Mouse (Mus musculus) cerebellum, adult 18-20 months (tissue): Measurements from ENCODE around the gene Brd2.

ENCODE experiments used
- DNase-seq, 2 experiments: peaks; one replicate each; pipeline ENCODE4 v3.0.0; 2021

The Brd2 gene

GRCm38 (mm10) chr17:34130073-34130947 is 7.9 kb upstream of the Brd2 start:
- no peak for DNase-seq

DNA sequence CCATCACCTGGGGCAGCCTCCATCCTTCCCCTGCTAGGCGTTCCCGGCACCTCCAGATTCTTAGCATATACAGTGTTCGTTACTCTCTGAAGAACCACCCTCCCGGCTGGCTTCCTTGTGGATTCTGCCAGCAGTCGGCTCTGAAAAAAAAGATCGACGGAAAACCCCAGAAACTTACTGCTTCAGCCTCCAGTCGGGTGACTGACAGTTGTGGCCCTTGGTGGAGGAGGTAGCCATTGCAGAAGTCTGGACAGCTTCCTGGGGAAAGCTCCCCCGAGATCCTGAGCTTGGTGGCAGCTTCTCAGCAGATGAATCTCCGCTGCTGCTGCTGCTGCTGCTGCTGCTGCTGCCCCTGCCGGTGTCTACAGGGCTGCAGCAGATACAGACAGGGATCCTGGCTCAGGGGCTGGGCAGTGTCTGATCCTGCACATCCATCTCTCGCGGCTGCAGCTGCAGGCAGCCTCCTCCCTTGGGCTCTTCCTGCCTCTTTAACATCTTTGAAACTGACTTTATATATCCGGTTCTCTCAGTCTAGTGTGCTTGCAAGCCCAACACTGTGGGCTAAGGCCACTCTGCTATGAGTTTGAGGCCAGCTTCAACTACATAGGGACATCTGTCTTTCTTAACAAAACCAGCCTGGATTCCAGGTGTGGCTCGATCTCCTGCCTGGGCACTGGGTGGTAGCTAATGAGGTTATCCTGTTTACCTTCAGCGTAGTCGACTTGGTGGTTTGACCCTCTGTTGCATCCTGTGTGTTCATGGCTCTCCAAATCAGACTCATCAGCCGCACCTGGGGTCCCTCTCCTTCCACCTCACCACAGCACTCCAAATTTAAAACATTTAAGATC is 6.7 kb upstream of the Brd2 start:
- no peak for DNase-seq

DNA sequence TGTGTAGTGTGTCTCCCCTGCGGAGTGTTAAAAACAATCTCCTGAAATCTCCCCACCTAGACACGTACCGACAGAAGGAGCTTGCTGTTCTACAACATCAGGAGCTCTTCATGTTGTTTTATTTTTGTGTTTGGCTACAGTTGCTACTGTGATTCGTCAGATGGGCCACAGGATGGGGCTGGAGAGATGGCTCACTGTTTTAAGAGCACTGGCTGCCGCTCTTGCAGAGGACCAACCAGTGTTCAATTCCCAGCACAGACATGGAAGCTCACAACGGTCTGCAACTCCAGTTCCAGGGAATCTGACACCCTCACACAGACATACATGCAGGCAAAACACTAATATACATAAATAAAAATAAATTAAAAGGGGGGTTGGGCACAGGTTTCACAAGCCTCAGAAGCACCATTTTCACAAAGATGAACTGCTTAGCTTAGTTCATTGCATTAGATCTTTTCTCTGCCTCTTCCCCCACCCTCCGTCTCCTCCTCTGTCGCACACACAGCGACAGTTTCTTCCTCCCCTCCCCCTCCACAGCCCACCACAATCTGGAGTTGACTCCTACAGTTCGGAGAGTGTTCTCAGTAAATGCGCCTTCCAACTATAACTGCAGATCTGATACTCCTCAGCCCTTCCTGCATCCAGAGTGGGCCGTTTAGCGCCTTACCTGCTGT is 6.0 kb upstream of the Brd2 start:
- no peak for DNase-seq

GRCm38 (mm10) chr17:34127475-34127874 is 5.0 kb upstream of the Brd2 start:
- DNase-seq = peak; percentile 69 to 82

- DNase-seq = no peak
Observed at GRCm38 (mm10) chr17:34126826-34127420, 4.5 kb upstream of the Brd2 start.

DNA sequence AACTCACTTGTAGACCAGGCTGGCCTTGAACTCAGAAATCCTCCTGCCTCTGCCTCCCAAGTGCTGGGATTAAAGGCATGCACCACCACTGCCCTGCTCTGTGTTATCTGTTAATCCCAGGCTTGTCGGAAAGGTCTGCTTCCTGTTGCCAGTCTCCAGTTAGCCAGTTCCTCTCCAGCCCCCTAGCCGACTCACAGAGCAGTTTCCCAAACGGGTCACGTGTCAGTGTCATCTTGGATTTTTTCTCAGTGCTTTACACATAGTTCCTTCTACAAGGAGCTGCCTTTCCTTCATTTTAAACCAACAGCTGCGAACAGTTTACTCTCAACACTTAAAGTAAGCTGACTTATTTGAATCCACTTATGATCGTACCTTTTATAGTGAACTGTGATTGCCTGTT is 2.2 kb upstream of the Brd2 start:
- DNase-seq = no peak

DNA sequence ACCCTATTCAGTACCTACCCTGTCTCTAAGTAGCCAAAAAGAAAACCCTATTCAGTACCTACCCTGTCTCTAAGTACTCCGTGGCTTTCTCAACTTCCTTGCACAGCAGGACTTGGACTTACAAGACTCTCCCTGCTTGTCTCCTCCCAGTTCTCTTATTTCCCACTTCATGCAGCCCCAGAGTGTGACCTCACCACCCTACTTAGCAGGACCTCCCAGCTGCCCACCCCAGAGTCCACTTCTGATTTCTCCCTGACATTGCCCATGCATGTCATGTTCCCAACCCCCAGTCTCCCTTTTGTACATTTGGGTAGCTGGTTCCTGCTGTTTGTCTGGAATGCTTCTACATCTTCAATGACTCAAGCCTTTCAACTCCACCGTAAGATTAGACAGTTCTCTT is 1.1 kb upstream of the Brd2 start:
- DNase-seq = no peak

DNA sequence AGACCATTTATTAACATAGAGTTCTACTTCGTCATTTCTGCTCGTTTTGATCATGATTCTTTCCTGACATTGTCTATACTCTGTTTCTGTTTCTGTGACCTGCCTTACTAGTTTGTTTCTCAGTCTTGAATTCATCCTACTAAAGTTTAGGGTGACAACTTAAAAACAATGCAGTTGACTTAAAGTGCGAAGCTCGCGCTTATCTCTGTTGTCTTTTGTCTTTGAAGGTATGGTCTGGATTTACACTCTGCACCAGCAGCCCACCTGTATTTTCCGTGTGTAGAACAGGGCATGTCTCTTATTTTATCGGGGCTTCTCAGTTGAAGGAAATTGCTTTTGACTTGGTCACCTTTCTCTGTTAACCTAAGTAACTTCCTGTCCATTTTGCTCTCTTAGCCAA is 677 bp upstream of the Brd2 start:
- no peak for DNase-seq

DNA sequence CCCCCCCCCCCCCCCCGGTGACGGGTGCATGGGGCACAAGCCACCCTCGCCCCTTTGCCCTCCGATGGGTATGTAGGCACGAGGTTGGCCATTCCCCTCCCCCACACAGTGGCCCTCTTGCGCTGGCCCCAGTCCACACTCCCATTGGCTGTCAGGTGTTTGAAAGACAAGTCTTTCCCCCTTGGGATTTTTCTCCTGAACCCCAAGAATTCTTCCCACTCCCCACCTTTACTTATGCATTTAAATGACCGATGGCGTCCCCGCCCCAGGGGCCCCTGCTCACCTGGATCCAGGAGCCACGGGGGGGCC is 601 bp downstream of the Brd2 start:
- peak; percentile 65 to 78 for DNase-seq

DNA sequence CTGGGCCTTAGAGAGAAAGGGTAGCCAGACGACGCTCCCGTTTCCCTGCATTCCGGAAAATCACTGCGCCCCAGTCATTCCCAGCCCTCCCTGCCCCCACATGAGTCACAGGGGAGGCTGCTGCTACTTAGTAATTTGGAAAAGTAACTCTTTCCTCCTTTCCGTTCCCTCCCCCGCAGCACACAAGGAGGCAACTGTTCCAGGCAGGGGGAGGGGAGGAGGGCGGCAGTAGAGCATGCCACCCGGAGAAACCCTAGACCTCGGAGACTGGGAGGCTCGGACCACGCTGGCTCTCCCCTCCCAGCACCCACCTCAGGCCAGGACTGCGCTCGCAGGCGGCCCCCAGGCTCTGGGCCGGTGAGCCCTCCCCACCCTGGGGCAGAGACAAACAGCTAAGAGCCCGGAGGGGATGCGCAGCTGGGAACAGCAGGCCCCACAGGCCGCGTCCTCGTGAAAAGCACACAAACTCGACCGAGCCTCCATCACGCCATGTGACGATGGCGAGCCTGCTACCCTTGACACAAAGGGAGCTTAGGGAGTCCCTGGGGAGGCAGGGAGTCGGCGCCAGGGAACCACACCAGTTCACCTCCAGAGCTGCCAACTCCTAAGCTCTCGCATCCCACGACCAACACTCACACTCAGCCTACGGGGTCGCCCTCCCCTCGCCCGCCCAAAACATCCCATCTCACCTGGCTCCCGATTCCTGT is 1.1 kb downstream of the Brd2 start:
- peak; percentile 81 to 84 for DNase-seq

DNA sequence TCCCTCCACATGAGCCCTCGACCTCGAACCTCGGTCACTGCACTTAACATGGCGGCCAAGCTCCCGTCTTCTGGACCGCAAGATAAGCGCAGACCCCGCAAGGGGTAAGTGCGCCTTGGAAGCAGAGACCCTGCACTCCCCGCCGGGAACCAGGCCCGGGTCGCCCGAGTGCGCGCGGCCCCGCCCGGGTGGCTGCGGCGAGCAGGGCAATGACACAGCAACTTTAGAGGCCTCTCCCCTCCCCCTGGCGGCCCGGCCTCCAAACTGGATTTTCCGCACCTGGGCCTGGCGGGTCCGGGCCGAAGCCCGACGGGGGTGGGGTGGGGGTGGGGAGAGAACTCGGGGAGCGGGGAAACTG is 1.6 kb downstream of the Brd2 start:
- peak; percentile 80 to 87 for DNase-seq

DNA sequence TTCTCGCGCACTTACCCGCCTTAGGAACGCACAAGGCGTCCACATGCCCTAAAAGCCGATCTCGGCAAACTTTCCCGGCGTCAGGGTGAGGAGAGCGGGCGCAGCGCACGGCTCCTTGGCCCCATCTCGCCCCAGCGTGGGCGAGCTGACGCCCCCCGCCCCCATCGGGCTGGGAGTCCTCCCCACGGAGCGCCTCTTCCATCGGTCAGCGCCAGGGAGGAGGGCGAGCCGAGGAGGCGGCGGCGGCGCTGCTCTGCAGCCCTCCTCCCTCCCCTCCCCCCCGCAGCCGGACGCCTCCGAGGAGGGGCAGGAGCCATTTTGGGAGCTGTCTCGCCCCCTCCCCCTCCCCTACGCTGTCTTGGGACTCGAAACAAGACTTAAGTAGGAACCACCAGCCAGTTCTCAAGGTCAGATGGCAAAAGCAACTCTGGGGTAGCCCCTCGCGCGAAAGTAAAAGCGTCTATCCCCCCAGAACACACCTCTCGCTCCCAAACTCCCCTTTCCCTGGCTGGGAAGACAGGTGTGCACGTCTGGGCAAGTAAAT is 2.2 kb downstream of the Brd2 start:
- DNase-seq = peak; percentile 88 to 91

DNA sequence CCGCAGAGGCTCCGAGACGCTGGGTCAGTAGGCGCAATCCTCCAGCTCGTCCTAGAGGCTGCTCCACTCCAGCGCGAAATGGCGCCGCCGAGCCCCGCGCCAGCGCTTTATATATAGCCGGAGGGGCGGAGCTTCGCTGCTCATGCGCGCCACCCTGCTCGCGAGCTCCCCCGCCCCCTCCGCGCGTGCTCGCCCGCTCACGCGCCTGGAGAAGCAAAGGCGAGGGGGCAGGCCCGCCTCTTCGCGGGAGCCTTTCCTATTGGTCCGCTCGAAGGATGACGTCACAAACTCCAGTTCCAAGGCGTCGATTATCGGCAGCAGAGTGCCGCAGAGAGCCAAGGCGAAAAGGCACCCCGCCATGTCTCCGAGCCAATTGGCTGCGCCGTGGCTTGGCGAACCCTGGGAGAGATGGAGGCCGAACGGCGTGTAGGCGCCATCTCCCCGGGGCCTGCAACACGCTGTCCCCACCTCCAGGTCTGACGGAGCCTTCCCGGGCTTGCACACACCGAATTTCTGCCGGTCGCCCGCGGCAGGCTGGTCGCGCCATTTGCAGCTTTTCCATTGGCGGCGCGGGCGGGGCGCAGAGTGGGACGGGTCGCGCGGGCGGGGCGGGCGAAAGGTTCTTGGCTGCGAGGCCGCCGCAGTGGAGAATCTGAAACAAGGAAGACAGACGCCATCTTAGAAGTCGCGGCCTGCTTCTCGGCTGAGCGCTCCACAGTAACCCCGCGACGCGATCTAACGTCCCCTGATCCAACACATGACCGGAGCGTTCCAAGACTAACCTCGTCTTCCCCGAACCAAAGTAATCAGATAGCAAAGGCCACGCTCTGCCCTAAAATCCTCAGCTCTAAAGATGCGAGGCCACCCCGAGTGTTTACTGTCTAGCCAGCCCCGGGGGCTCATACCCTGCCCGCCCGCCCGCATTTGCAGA is 2.9 kb downstream of the Brd2 start, which contains the start of gene H2-DMa:
Gene H2-DMa, plus strand, starts transcription at position 293 of the 931 bp plus-strand sequence.
- peak; percentile 99 for DNase-seq

- DNase-seq = no peak
Observed at GRCm38 (mm10) chr17:34118873-34119248, 3.6 kb downstream of the Brd2 start.

DNA sequence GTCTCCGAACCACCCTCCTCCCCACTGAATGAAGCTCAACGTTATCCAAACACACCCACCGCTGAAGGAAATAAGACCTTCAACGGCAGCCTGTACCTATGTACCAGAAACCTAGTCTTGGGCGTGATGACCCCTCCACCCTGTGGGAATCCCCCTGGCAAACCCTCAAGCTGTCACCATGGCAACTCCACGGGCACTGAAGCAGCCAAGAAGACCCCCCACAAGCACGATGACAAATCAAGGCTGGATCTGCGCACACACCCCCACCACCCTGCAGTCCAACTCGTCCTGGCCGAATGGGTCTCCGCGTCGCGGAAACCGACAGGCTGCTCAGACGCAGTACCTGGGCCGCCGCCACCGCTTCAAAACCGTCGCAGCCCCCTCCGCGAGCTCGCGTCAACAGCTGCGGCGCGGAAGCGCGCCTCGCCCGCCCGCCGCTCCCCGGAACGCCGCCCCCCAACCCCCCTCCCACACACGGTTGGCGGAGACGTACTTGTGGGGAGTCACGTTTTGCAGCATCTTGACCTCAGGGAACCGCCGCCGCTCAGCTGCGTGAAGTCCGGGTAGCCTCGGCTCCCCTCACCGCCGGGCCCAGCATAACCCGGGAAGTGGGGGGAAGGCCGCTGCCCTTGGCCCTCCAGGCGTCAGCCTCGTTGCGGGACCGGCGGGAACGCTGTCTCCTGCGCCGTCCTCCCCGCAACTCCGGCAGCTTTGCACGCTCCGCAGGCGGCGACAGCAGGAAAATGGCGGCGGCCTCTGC is 4.1 kb downstream of the Brd2 start:
- peak; percentile 43 to 58 for DNase-seq

DNA sequence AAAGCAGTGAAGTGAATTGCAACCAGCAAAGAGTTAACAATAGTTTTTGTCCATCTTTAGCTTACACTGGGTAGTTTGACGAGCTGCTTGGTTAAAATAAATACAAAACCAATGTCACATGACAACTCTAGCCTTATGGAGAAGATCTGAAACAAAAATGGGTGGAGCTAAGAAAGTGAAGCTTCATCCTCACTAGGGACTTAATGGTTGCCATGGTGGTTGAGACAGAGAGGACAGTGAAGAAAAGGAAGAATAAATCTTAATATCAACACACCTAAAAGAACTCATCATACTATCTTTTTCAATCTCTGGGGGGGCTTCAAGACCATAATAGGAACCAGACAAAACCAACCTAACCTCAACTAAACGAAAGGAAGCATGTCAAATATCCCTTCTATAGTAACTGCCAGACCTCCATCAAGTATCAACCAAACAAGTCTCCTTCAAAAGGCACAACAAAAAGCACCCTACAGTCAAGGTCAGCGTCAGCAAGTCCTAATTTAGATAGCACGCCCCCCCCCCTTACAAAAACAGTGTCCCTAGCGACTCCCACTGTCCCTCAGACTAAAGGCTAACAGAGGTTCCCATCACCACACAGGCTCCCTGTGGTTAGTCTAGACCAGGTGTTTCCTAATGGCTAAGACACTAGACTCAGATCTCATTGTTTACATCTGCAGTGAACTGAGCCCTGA is 4.9 kb downstream of the Brd2 start:
- DNase-seq = no peak

GRCm38 (mm10) chr17:34116736-34117370 is 5.6 kb downstream of the Brd2 start:
- peak in 1 of 2 experiments; percentile 29 for DNase-seq

GRCm38 (mm10) chr17:34114114-34114513 is 8.3 kb downstream of the Brd2 start:
- no peak for DNase-seq

DNA sequence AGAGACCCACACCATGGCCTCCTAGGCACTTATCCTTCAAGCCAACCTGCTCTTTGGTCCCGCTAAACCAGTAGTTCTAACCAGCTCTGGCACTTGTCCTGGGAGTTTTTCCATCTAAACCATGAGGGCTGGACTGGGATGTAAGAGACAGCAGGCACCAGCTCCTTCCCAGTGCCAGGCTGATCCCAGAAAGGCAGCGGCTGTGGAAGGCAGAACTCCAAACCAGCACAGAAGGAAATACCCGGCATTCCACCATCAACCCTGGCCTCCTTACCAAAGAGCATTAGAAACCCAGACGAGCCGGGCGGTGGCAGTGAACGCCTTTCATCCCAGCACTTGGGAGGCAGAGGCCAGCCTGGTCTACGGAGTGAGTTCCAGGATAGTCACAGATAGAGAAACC is 12.1 kb downstream of the Brd2 start:
- no peak for DNase-seq
